Mouse (Mus musculus) lung, adult 2 months (tissue): ENCODE measurements at regions not wholly inside any gene's neighbourhood (a gene's known extent, or its start where the extent isn't known, plus 50 kb on each side); places are given as distances from the start of the nearest gene placed in this dataset.

Source experiments
- CTCF ChIP-seq: fragments of 200-500 bp; IDR thresholded peaks from 2 replicates; pipeline ENCODE4 v1.5.1; 2011; ENCODE audit warnings: mild to moderate bottlenecking, low read length, control low read depth; ENCODE audit not compliant: insufficient read depth
- POLR2A ChIP-seq: fragments of 200-500 bp; IDR thresholded peaks from 2 replicates; pipeline ENCODE4 v1.6.1; 2011; ENCODE audit warnings: low read depth, mild to moderate bottlenecking, control low read depth, low read length, borderline replicate concordance; ENCODE audit errors: extremely low read depth

DNA sequence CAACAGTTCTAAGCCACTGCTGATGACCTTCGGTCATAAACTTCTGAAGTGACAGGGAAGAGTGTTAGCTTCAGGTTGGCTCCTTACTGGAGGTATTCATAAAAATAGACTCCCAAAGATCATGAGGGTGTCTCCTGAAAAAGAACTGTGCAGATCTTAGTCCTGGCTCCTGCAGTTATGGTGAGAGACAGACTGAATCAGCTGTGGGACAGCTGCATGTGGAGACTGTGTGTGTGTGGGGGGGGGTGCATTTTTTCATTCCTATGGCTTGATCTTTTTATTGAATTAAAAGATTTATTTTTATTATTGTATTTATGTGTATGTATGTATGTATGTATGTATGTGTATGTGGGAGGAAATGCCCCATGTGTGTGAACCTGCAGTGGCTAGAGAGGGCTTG is 149.9 kb upstream of the Trib2 start:
- no peak for TF ChIP-seq POLR2A
- TF ChIP-seq CTCF = no peak
